Mouse (Mus musculus): ENCODE measurements around the gene Phgr1. TPM values are rescaled to one million over a fixed set of nuclear protein-coding genes. Genes with fewer than 3 reads are reported as not detected.

Gene Phgr1
- polyA plus RNA-seq, 1 experiment from 2014 or later = not detected

DNA sequence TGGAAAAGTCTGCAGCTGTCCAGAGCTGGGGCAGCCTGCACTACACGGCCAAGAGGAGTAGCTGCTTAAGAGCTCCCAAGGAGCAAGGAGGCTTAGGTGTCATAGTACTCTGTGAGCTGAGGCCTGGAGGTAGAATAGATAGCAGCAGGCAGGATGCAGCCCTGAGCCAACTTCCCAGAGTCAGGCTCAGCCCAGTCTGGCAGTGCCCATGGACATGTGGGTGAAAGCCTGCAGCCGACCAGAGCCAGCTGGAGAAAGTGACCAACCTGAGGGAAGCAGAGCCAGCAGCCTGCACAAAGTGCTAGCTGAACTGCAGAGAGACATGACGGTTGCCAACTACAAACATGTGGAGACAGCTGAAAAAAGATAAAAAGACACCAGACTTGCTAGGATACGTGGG is 34.3 kb downstream of the Phgr1 start:
- Histone ChIP-seq H3K4me1 (no peaks in the 10 kb centered on the region), H3K9ac (replicated peaks) (no peak overlapping the region), H3K4me3 (no peak overlapping the region), H3K27ac (replicated peaks) (no peak overlapping the region), H3K4me2 (replicated peaks) (no peak overlapping the region), H3K36me3 (no peaks in the 10 kb centered on the region), H3K9me3 (no peaks in the 10 kb centered on the region), H3K27me3 (no peaks in the 10 kb centered on the region; the same call in 1 of the 2 replicates)
- no peak for ATAC-seq (ENCODE audit: low FRiP score, low read depth)
- 69% methylated on average over 4 of the region's 4 CpGs for WGBS

DNA sequence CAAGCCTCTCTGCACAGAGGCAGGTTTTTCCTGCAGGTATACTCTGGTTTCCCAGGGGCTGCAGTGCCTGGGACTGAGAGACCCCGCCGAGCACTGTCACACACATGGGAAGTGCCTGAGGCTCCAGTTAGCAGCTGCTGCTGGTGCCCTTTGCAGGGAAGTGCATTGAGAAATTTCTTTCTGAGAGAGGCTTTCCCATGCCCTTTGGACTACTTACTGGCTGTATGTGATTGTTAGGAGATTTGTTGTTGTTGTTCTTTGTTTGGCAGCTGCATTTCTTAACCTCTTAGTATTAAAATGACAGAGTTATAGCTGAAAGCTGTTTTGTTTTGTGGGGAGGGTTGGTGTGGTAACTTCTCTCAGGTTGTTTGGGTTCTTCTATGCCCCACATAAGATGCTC is 38.3 kb downstream of the Phgr1 start:
- no peaks in the 10 kb centered on the region for H3K36me3 ChIP-seq
- H3K27me3 ChIP-seq = no peaks in the 10 kb centered on the region; the same call in 1 of the 2 replicates
- no peak for ATAC-seq (ENCODE audit: low FRiP score, low read depth)
- no peak overlapping the region for H3K9ac ChIP-seq (replicated peaks)
- H3K4me2 ChIP-seq (replicated peaks) = no peak overlapping the region
- H3K4me1 ChIP-seq = peaks cover 20% of the 10 kb centered on the region
- H3K27ac ChIP-seq (replicated peaks) = no peak overlapping the region
- H3K9me3 ChIP-seq = no peaks in the 10 kb centered on the region
- no peak overlapping the region for H3K4me3 ChIP-seq
- WGBS = 30% methylated on average over 2 of the region's 2 CpGs

DNA sequence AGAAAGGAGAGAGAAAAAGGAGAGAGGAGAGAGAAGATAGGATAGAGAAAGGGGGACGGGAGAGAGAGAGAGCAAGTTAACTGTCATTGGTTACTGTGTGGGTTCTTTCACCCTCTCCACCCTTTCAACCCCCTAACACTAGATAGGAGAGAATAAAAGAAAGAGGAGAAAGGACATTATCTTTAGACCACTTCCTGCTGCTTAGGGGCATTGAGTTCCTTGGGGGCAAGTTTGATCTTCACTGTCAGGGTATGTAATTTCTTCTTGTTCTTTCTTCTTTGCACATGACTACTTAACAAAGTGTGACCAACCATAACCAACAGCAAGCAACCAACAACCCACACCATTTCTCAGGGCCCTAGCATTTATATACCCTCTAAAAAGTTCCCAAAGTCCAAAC is 40.2 kb downstream of the Phgr1 start:
- Histone ChIP-seq H3K4me3 (no peak overlapping the region), H3K36me3 (peaks cover 6% of the 10 kb centered on the region), H3K4me2 (replicated peaks) (no peak overlapping the region), H3K27me3 (no peaks in the 10 kb centered on the region), H3K9ac (replicated peaks) (no peak overlapping the region), H3K9me3 (no peaks in the 10 kb centered on the region), H3K4me1 (peaks cover 22% of the 10 kb centered on the region), H3K27ac (replicated peaks) (no peak overlapping the region)
- ATAC-seq (ENCODE audit: low FRiP score, low read depth) = no peak
- 69% methylated on average over 1 of the region's 1 CpGs for WGBS

DNA sequence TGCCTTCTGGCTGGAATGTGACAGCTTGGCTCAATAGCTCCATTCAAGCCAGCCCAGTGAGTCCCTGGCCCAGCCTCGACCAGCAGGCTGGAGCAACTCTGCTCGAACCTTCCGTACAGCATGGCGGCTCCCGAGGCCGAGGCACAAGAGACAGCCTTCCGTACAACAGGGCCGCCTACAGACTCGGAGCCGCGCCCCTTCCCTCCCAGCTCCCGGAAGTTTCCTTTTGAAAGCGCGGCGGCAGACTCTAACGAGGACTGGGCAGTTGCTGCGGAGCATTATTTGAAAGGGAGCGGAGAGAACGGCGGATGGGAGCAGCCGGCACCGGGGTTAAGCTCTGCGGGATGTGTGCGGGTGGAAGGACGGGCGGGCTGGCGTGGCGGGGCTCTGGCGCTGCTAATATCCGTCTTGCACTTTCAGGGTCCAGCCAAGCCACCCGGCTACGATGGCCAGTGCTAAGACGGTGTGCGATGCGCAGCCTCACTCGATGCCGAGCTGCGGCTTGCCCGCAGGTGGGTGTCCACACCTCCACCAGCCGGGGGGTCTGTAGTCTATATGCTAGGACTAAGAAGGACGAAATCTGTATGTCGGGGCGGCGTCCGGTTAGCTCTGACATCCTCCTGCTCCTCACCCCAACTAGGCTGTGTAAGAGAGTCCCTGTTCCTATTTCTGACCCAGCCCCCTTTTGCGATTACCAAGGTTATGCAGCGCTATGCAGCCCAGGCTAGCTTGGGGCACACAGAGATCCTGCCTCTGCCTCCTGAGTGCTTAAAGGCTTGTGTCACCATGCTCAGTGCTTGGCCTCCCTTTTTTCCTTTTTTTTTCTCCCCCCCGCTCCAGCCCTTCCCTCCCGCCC is 41.6 kb downstream of the Phgr1 start, which contains the start of gene Knstrn:
Gene Knstrn, plus strand, starts transcription at position 23 of the 856 bp plus-strand sequence.
- WGBS = 1% methylated on average over 49 of the region's 49 CpGs
- Histone ChIP-seq H3K4me2 (replicated peaks) (peak within 1 kb of the TSS; percentile 81), H3K4me3 (peak within 1 kb of the TSS; percentile 63), H3K27me3 (no peaks in the 10 kb centered on the region), H3K4me1 (peaks cover 22% of the 10 kb centered on the region), H3K9me3 (no peaks in the 10 kb centered on the region), H3K27ac (replicated peaks) (peak within 1 kb of the TSS; percentile 54; the same call in 1 of the 2 replicates), H3K9ac (replicated peaks) (peak within 1 kb of the TSS; percentile 59), H3K36me3 (peaks cover 20% of the 10 kb centered on the region)
- peak; percentile 96 for ATAC-seq (ENCODE audit: low FRiP score, low read depth)

DNA sequence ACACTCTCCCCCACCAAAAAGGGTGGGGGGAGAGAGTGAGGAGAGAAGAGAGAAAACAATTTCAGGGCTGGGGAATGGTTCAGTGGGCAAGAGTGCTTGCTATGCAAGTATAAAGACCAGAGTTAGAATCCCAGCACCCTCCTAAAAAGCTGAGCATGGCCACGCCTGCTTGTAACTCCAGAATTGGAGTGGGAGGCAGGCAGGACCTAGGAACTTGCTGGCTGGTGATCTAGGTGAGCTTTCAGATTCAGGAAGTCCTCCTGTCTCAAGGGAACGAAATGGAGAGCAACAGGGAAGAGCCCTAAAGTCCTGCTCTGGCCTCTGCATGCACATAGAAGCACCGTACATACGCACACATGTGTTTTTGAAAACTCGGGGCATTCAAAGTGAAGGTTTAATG is 50.2 kb downstream of the Phgr1 start:
- H3K9ac ChIP-seq (replicated peaks) = no peak overlapping the region
- H3K9me3 ChIP-seq = no peaks in the 10 kb centered on the region
- peaks cover 67% of the 10 kb centered on the region for H3K36me3 ChIP-seq
- 96% methylated on average over 5 of the region's 5 CpGs for WGBS
- H3K4me1 ChIP-seq = no peaks in the 10 kb centered on the region
- no peaks in the 10 kb centered on the region for H3K27me3 ChIP-seq
- no peak overlapping the region for H3K4me3 ChIP-seq
- no peak for ATAC-seq (ENCODE audit: low FRiP score, low read depth)
- H3K4me2 ChIP-seq (replicated peaks) = no peak overlapping the region
- no peak overlapping the region for H3K27ac ChIP-seq (replicated peaks)

DNA sequence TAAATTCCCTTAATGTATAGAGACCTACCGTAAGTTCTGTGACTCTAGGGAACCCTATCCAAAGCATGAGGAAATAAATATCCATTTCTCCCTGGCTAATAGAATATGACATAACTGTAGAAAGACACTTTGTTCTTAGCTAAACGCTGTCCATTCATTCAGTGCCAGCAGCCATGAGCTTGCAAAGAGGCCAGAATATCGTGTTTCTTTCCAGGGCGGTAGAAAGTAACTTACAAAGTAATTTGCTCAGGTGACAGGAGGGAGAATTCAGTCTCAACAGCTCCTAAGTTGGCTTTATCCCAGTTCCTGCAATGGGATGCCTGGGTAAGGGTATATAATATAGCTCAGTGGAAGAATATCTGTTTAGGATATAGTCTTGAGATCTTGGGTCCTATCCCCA is 51.8 kb downstream of the Phgr1 start:
- no peaks in the 10 kb centered on the region for H3K9me3 ChIP-seq
- H3K27ac ChIP-seq (replicated peaks) = no peak overlapping the region
- H3K4me1 ChIP-seq = no peaks in the 10 kb centered on the region
- no peaks in the 10 kb centered on the region for H3K27me3 ChIP-seq
- no peak overlapping the region for H3K9ac ChIP-seq (replicated peaks)
- peaks cover 64% of the 10 kb centered on the region for H3K36me3 ChIP-seq
- 98% methylated on average over 4 of the region's 4 CpGs for WGBS
- no peak overlapping the region for H3K4me3 ChIP-seq
- ATAC-seq (ENCODE audit: low FRiP score, low read depth) = no peak
- H3K4me2 ChIP-seq (replicated peaks) = no peak overlapping the region

Other genes with a start within 250 kb of the Phgr1 start
- 2.1 and 4.1 TPM in 2 replicates for gene Bmf, start 223.1 kb upstream of the Phgr1 start, polyA plus RNA-seq (2016; fragmentation: Nextera tagmentation; extraction: Ambion mirVana)
- 92.1 and 94.5 TPM in 2 replicates for gene Bub1b, start 174.6 kb upstream of the Phgr1 start, polyA plus RNA-seq (2016; fragmentation: Nextera tagmentation; extraction: Ambion mirVana)
- 4.9 and 5.8 TPM in 2 replicates for gene Pak6, start 109.5 kb upstream of the Phgr1 start, polyA plus RNA-seq (2016; fragmentation: Nextera tagmentation; extraction: Ambion mirVana)
- not detected in 2 replicates for gene Ankrd63, start 68.8 kb upstream of the Phgr1 start, polyA plus RNA-seq (2016; fragmentation: Nextera tagmentation; extraction: Ambion mirVana)
- 0.17 and 0.50 TPM in 2 replicates for gene Plcb2, start 44.3 kb upstream of the Phgr1 start, polyA plus RNA-seq (2016; fragmentation: Nextera tagmentation; extraction: Ambion mirVana)
- 25.1 TPM in 2 replicates for gene Inafm2, start 27.0 kb upstream of the Phgr1 start, polyA plus RNA-seq (2016; fragmentation: Nextera tagmentation; extraction: Ambion mirVana)
- gene Ccdc9b, start 10.1 kb upstream of the Phgr1 start, polyA plus RNA-seq (2016; fragmentation: Nextera tagmentation; extraction: Ambion mirVana) = 1.9 and 2.2 TPM in 2 replicates
- gene Disp2, start 7.0 kb downstream of the Phgr1 start, polyA plus RNA-seq (2016; fragmentation: Nextera tagmentation; extraction: Ambion mirVana) = 17.5 and 17.8 TPM in 2 replicates
- 134 and 147 TPM in 2 replicates for gene Knstrn, start 41.2 kb downstream of the Phgr1 start, polyA plus RNA-seq (2016; fragmentation: Nextera tagmentation; extraction: Ambion mirVana)
- gene Ivd, start 89.2 kb downstream of the Phgr1 start, polyA plus RNA-seq (2016; fragmentation: Nextera tagmentation; extraction: Ambion mirVana) = 49.0 and 55.2 TPM in 2 replicates
- 6.4 and 6.7 TPM in 2 replicates for gene Bahd1, start 127.6 kb downstream of the Phgr1 start, polyA plus RNA-seq (2016; fragmentation: Nextera tagmentation; extraction: Ambion mirVana)
- 14.5 and 19.5 TPM in 2 replicates for gene Chst14, start 153.7 kb downstream of the Phgr1 start, polyA plus RNA-seq (2016; fragmentation: Nextera tagmentation; extraction: Ambion mirVana)

Data from midbrain, embryonic 12.5 days (tissue).